Mouse (Mus musculus) right cerebral cortex, adult 18-20 months (tissue): ENCODE results near the gene Gbp6.
"Not testable (repeated sequence)": the region's sequence is repeated elsewhere in the genome, so short reads cannot be mapped to it uniquely, and the experiment has no call there.

ENCODE experiments used
- DNase-seq: peaks from one replicate; pipeline ENCODE4 v3.0.0; 2022; ENCODE audit warnings: mixed read lengths

Gbp6 gene

GRCm38 (mm10) chr5:105293226-105294165, at the start of gene Gbp6, which contains the start of gene Gm43302:
Gene Gbp6 (minus strand): TSS chr5:105293698.
Gene Gm43302 (minus strand): TSS chr5:105293695.
- DNase-seq, result not testable (repeated sequence)

- DNase-seq, result no peak
Measured at GRCm38 (mm10) chr5:105341281-105341680, 47.8 kb upstream of the Gbp6 start.

GRCm38 (mm10) chr5:105322543-105322942, 29.0 kb upstream of the Gbp6 start:
- no peak for DNase-seq

- DNase-seq, result no peak
Measured at GRCm38 (mm10) chr5:105310941-105311340, 17.4 kb upstream of the Gbp6 start.

- DNase-seq, result not testable (repeated sequence)
Measured at GRCm38 (mm10) chr5:105309148-105309547, 15.7 kb upstream of the Gbp6 start.

GRCm38 (mm10) chr5:105306946-105307345, 13.4 kb upstream of the Gbp6 start:
- not testable (repeated sequence) for DNase-seq

- DNase-seq, result no peak
Measured at GRCm38 (mm10) chr5:105306159-105306581, 12.7 kb upstream of the Gbp6 start.

- DNase-seq, result not testable (repeated sequence)
Measured at GRCm38 (mm10) chr5:105305671-105306070, 12.2 kb upstream of the Gbp6 start.

GRCm38 (mm10) chr5:105301963-105302362, 8.5 kb upstream of the Gbp6 start:
- no peak for DNase-seq

GRCm38 (mm10) chr5:105301531-105301930, 8.0 kb upstream of the Gbp6 start:
- DNase-seq, result no peak

GRCm38 (mm10) chr5:105295746-105296145, 2.2 kb upstream of the Gbp6 start:
- no peak for DNase-seq

- DNase-seq, result no peak
Measured at GRCm38 (mm10) chr5:105292492-105292891, 1.0 kb downstream of the Gbp6 start.

- not testable (repeated sequence) for DNase-seq
Measured at GRCm38 (mm10) chr5:105290921-105291320, 2.6 kb downstream of the Gbp6 start.

GRCm38 (mm10) chr5:105260673-105261072, 32.8 kb downstream of the Gbp6 start:
- not testable (repeated sequence) for DNase-seq

GRCm38 (mm10) chr5:105252491-105252890, 41.0 kb downstream of the Gbp6 start:
- no peak for DNase-seq

- not testable (repeated sequence) for DNase-seq
Measured at GRCm38 (mm10) chr5:105244741-105245140, 48.8 kb downstream of the Gbp6 start.

GRCm38 (mm10) chr5:105240982-105241381, 52.5 kb downstream of the Gbp6 start:
- not testable (repeated sequence) for DNase-seq

- not testable (repeated sequence) for DNase-seq
Measured at GRCm38 (mm10) chr5:105239483-105240047, 53.9 kb downstream of the Gbp6 start, which contains the start of gene Gbp10. Gene Gbp10 (minus strand): TSS chr5:105239533.

- DNase-seq, result not testable (repeated sequence)
Measured at GRCm38 (mm10) chr5:105238402-105238801, 55.1 kb downstream of the Gbp6 start.

GRCm38 (mm10) chr5:105236040-105236439, 57.5 kb downstream of the Gbp6 start:
- DNase-seq, result not testable (repeated sequence)
